Mouse (Mus musculus) liver, embryonic 14.5 days (tissue): ENCODE measurements around the gene H3f3b. TPM values are rescaled to one million over a fixed set of nuclear protein-coding genes. Genes with fewer than 3 reads are reported as not detected.

Experiments
- ATAC-seq: fragments of 200-750 bp; cut with Nextera tagmentation; 2 replicates; pipeline ENCODE4 v1.8.0; 2017; ENCODE audit warnings: moderate number of reproducible peaks, mild to moderate bottlenecking, moderate library complexity; ENCODE audit not compliant: insufficient read depth
- DNase-seq, 3 experiments: peaks; one replicate each; pipeline ENCODE4 v3.0.0-alpha.2; 2012 to 2013; ENCODE audit warnings: low read depth in 3 of 3, low spot score in 3 of 3
- H3K27ac ChIP-seq: fragments of 300-500 bp; sonication (generic); 2 replicates; pipeline ENCODE4 v1.5.1; 2014; ENCODE audit warnings: moderate library complexity, mild to moderate bottlenecking, control low read depth, inconsistent platforms
- H3K27me3 ChIP-seq: fragments of 300-500 bp; sonication (generic); 2 replicates; pipeline ENCODE4 v1.6.1; 2014; ENCODE audit warnings: mild to moderate bottlenecking, low read length, moderate library complexity; ENCODE audit not compliant: control insufficient read depth, insufficient read depth
- H3K36me3 ChIP-seq: fragments of 300-500 bp; sonication (generic); replicated peaks from 2 replicates; pipeline ENCODE4 v1.6.1; 2014; ENCODE audit warnings: low read depth; ENCODE audit not compliant: control insufficient read depth, insufficient read depth
- H3K4me1 ChIP-seq, 2 experiments: fragments of 200-500 bp in 1 of 2; fragments of 300-500 bp in 1 of 2; sonication (generic) in 1 of 2; replicated peaks; 2 replicates each; pipeline ENCODE4 v1.6.1; 2012 to 2014; ENCODE audit warnings: antibody characterized with exemption in 1 of 2, inconsistent platforms in 1 of 2, low read length in 1 of 2; ENCODE audit not compliant: control insufficient read depth in 2 of 2, insufficient read depth in 2 of 2
- H3K4me2 ChIP-seq: fragments of 300-500 bp; sonication (generic); 2 replicates; pipeline ENCODE4 v1.6.1; 2014; ENCODE audit warnings: low read depth, mild to moderate bottlenecking, control low read depth, moderate library complexity
- H3K4me3 ChIP-seq, 2 experiments: fragments of 200-500 bp in 1 of 2; fragments of 300-500 bp in 1 of 2; sonication (generic) in 1 of 2; 2 replicates each; pipeline ENCODE4 v1.5.1; 2012 to 2014; ENCODE audit warnings: low read depth in 2 of 2, low read length in 2 of 2, mild to moderate bottlenecking in 2 of 2, control low read depth in 1 of 2, inconsistent platforms in 1 of 2, moderate library complexity in 1 of 2; ENCODE audit not compliant: insufficient read depth in 1 of 2
- H3K9ac ChIP-seq: fragments of 300-500 bp; sonication (generic); replicated peaks from 2 replicates; pipeline ENCODE4 v1.6.1; 2014; ENCODE audit warnings: mild to moderate bottlenecking, control low read depth, moderate library complexity
- H3K9me3 ChIP-seq: fragments of 300-500 bp; sonication (generic); 2 replicates; pipeline ENCODE4 v1.6.1; 2016; ENCODE audit warnings: low read length, mixed read lengths; ENCODE audit not compliant: control insufficient read depth
- CTCF ChIP-seq: IDR thresholded peaks from 2 replicates; pipeline ENCODE4 v1.5.1; 2016; ENCODE audit warnings: antibody characterized with exemption, low read depth, control low read depth
- EP300 ChIP-seq: IDR thresholded peaks from 2 replicates; pipeline ENCODE4 v1.6.1; 2016; ENCODE audit warnings: antibody characterized with exemption, low read depth
- WGBS: fragments of 180-500 bp; shearing (Covaris S2); extraction: QIAGEN DNeasy Blood & Tissue Kit; methylation state at CpG from one replicate; pipeline ENCODE4 v1.1.7; 2014; ENCODE audit not compliant: insufficient replicate concordance; 5-methylcytosine and 5-hydroxymethylcytosine counted together
- polyA plus RNA-seq, 2 experiments: library from polyadenylated mRNA; depleted of rRNA in 1 of 2; stranded (reverse) in 1 of 2; unstranded in 1 of 2; fragments of >200 nt; fragmentation: Nextera tagmentation in 1 of 2; extraction: Ambion mirVana in 1 of 2; gene quantifications; 2 replicates each; pipeline versions ENCODE4 v1.2.1 to v1.2.3; 2012 to 2014

H3f3b gene
- polyA plus RNA-seq, 2 experiments: 248 to 651 TPM

- Histone ChIP-seq H3K9me3 (no peaks in the 10 kb centered on the region), H3K4me2 (no peak overlapping the region), H3K4me1 (peaks cover 13 to 15% of the 10 kb centered on the region in 2 experiments), H3K27ac (no peak overlapping the region), H3K9ac (no peak overlapping the region), H3K4me3 (no peak overlapping the region), H3K36me3 (peaks cover 2% of the 10 kb centered on the region; the same call in 1 of the 2 replicates), H3K27me3 (no peaks in the 10 kb centered on the region)
- ATAC-seq: no peak
- no peak for TF ChIP-seq EP300
- TF ChIP-seq CTCF: no peak
- 73% methylated on average over 3 of the region's 3 CpGs for WGBS
- no peak for DNase-seq
Measured at GRCm38 (mm10) chr11:116072608-116073007, 44.8 kb upstream of the H3f3b start.

GRCm38 (mm10) chr11:116071510-116071909 lies 43.7 kb upstream of the H3f3b start:
- ATAC-seq: no peak
- H3K27ac ChIP-seq: no peak overlapping the region
- H3K9ac ChIP-seq: no peak overlapping the region
- H3K9me3 ChIP-seq: no peaks in the 10 kb centered on the region
- no peak overlapping the region for H3K4me3 ChIP-seq
- peaks cover 2% of the 10 kb centered on the region; the same call in 1 of the 2 replicates for H3K36me3 ChIP-seq
- TF ChIP-seq EP300 (no peak), CTCF (peak; percentile 75)
- DNase-seq: no peak
- no peaks in the 10 kb centered on the region for H3K27me3 ChIP-seq
- H3K4me1 ChIP-seq: peaks cover 10 to 12% of the 10 kb centered on the region in 2 experiments
- H3K4me2 ChIP-seq: no peak overlapping the region
- whole genome bisulfite sequencing: 38% methylated on average over 5 of the region's 5 CpGs

- Histone ChIP-seq H3K9ac (no peak overlapping the region), H3K4me1 (no peaks in the 10 kb centered on the region), H3K27ac (no peak overlapping the region), H3K9me3 (no peaks in the 10 kb centered on the region), H3K4me3 (no peak overlapping the region), H3K27me3 (no peaks in the 10 kb centered on the region), H3K4me2 (no peak overlapping the region), H3K36me3 (peaks cover 8% of the 10 kb centered on the region)
- ATAC-seq (no peak), DNase-seq (no peak)
- WGBS: 85% methylated on average over 12 of the region's 12 CpGs
- TF ChIP-seq EP300 (no peak), CTCF (no peak)
Measured at GRCm38 (mm10) chr11:116065345-116065744, 37.6 kb upstream of the H3f3b start.

GRCm38 (mm10) chr11:116064187-116064867 lies 36.6 kb upstream of the H3f3b start:
- TF ChIP-seq EP300 (no peak), CTCF (no peak)
- peaks cover 8% of the 10 kb centered on the region for H3K36me3 ChIP-seq
- H3K9ac ChIP-seq: no peak overlapping the region

GRCm38 (mm10) chr11:116063562-116063961 lies 35.8 kb upstream of the H3f3b start:
- H3K36me3 ChIP-seq: peaks cover 16% of the 10 kb centered on the region
- H3K4me1 ChIP-seq: no peaks in the 10 kb centered on the region
- no peak overlapping the region for H3K27ac ChIP-seq
- no peak overlapping the region for H3K4me3 ChIP-seq
- H3K9me3 ChIP-seq: no peaks in the 10 kb centered on the region
- no peak for ATAC-seq
- no peak for TF ChIP-seq CTCF
- TF ChIP-seq EP300: no peak
- WGBS: 70% methylated on average over 13 of the region's 13 CpGs
- no peak for DNase-seq
- H3K9ac ChIP-seq: no peak overlapping the region
- H3K4me2 ChIP-seq: no peak overlapping the region
- H3K27me3 ChIP-seq: no peaks in the 10 kb centered on the region

More at GRCm38 (mm10) chr11:116064187-116064867, 36.6 kb upstream of the H3f3b start:
- DNase-seq: no peak
- H3K4me2 ChIP-seq: no peak overlapping the region
- 76% methylated on average over 23 of the region's 23 CpGs for WGBS
- H3K4me1 ChIP-seq: no peaks in the 10 kb centered on the region
- ATAC-seq: no peak
- H3K9me3 ChIP-seq: no peaks in the 10 kb centered on the region
- no peaks in the 10 kb centered on the region for H3K27me3 ChIP-seq
- no peak overlapping the region for H3K27ac ChIP-seq
- no peak overlapping the region for H3K4me3 ChIP-seq
